Mouse (Mus musculus): ENCODE results near the gene Gnb1l. TPM values are rescaled to one million over a fixed set of nuclear protein-coding genes. Genes with fewer than 3 reads are reported as not detected.
A peak's percentile ranks its signal among the peaks of the same experiment; 100 is the strongest.

The Gnb1l gene
- total RNA-seq (2021) (1 to 10 TPM; 4.4 to 7.8 TPM), polyA plus RNA-seq (2012; rRNA removed) (10.5 and 15.5 TPM in 2 replicates)
- long read RNA-seq, partial matches to known transcripts = 0 of 8 reads
- long read RNA-seq, other reads (novel, unspliced or antisense) = 3 of 8 reads

DNA sequence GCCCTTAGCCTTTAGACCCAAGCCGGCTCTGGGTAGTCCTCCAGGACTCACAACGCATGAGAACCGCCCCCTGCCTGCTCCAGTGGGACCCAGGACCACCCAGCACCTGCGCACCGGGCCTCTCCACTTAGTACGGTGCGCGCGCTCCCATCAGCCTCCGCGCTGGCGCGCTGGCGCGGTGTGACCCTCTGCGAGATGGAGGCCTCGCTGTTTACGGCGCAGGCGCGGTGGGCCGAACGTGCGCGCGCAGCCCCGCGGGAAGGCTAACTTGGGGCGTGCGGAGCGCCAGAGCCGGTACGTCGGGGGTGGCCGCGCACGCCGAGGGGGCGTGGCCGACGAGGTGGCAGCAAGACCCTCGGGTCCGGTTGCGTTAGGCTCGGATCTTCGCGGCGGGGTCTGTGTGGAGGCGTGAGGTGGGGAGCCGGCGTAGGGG is at the start of gene Gnb1l, which contains the start of gene Rtl10:
Gene Gnb1l, plus strand, starts transcription at position 156 of the 433 bp plus-strand sequence.
Gene Rtl10, plus strand, starts transcription at position 344 of the 433 bp plus-strand sequence.
- peak; percentile 97 for DNase-seq

DNA sequence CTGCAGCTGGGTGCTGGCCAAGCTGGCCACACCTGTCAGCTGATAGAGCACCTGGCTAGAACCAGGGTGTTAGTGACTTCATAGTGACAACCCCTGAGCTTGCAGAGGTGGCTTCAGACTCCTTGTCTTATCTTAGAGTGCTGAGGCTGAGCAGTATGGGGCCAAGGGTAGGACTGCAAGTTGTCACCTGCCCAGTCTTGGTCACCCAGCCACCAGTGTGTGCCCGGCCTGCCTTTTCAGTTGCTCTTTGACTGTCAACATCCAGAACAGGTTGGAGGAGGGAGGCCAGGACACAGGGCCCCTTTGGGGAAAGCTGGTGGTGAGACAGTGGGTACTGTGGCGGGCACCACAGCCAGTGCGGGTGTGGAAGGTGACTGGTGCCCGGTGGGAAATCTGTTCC is 49.5 kb upstream of the Gnb1l start:
- no peak for DNase-seq

- DNase-seq = peak; percentile 59
Observed at GRCm38 (mm10) chr16:18451486-18452181, 46.9 kb upstream of the Gnb1l start.

- no peak for DNase-seq
Observed at GRCm38 (mm10) chr16:18452361-18452862, 46.1 kb upstream of the Gnb1l start.

DNA sequence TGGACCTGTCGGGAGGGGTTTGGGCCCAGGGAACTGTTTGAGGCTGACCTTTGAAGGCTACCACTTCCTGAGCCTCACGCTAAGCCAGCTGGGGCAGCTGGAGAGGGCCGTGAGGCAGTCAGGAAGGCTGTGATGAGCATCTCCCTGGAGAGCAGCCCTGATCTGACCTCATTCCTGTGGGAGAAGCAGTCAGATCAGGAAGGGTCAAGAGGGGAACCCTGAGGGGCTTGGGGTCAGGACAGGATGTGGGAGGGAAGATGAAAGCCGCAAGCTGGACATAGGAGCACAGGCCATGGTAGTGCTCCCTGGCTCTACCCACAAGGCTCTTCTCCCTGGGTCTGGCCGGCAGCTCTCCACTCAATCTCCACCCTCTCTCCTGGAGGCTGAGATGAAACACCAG is 44.7 kb upstream of the Gnb1l start:
- DNase-seq = no peak

DNA sequence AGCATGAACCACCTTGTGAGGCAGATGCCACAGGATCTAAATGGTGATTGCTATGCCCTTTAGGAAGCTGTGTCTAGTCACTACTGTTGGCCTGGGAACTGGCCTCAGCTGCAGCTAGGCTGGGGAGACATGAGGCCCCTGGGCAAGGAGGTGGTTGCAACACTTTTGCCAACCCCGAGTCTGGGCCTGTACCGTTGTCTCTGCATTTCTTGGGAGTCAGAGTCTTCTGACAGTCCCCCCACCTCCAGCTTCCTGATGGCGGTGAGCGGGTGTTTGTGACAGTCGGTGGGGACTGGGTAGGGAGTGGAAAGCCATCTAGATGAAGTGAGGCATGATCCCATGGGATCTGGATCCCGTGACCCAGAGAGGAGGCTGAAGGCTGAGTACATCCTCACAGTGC is 43.1 kb upstream of the Gnb1l start:
- no peak for DNase-seq

DNA sequence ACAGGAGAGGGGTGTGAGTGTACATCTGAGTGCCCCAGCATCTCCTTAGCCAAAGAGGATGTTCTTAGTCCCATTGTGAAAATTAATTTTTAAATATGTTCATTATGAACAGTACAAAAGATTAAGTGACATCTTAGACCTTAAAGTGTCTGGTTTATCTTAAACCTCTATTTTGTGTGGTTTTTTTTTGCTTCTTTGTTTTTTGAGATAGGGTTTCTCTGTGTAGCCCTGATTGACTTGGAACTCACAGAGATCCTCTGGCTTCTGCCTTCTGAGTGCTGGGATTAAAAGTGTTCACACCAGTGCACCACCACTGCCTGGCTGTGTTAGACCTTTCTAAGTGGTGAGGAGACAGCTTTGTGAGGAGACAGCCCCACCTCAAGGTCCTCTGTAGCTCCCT is 39.9 kb upstream of the Gnb1l start:
- no peak for DNase-seq

GRCm38 (mm10) chr16:18459335-18459954 is 39.1 kb upstream of the Gnb1l start:
- DNase-seq = peak; percentile 58

DNA sequence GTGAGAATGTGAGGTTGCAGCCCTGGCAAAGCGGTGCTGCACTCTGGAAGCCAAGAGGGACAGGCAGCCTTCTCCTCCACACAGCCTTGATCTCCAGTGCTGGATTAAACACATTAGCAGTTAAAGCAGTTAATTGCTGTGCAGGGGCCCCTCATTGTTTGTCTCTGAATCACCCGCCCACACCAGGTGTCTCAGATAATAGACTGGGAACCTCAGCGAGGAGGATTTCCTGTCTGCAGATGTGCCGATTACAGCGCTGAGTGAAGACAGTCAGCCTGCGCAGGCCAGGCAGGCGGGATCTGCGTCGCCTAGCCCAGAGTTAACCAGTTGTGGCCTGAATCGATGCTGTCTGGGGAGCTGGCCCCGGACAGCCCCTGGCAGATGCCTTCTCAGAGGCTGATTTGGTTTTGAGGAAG is 38.5 kb upstream of the Gnb1l start:
- peak; percentile 25 for DNase-seq

DNA sequence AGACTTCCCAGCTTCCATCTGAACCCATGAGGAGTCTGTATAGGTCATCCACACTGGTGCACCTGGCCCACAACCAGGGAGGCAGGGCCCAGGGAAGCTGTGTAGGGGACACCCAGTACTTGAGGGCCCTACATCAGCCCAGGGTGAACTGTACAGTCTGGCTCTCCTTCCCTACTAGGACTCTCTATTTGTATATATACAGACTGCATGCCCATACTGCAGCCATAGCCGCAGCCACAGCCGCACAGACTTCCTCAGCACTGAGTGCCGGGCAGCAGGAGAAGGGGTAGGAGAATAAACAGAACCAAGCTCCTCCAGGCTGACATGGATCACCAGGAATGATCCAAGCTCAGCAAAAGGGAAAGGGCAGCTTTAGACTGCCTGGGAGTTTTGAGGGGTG is 37.7 kb upstream of the Gnb1l start:
- DNase-seq = no peak

GRCm38 (mm10) chr16:18462031-18462430 is 36.5 kb upstream of the Gnb1l start:
- no peak for DNase-seq

GRCm38 (mm10) chr16:18462598-18462997 is 35.9 kb upstream of the Gnb1l start:
- DNase-seq = no peak

GRCm38 (mm10) chr16:18464271-18464670 is 34.2 kb upstream of the Gnb1l start:
- DNase-seq = no peak

DNA sequence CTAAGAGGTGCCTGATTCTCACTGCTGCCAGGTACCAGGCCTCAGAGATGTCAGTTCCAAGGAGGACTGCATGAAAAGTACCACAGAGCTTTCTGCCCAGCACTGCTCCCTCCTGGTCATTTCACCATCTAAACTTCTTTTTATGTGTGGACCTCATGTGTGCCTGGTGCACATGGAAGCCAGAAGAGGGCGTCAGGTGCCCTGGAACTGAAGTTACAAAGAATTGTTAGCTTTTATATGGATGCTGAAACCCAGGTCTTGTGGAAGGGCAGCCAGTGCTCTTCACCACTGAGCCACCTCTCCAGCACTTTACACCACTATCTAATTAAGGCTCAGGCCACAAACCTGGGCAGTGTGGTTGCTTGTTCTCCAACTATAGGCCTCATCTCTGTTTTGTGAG is 27.7 kb upstream of the Gnb1l start:
- no peak for DNase-seq

- DNase-seq = no peak
Observed at GRCm38 (mm10) chr16:18471381-18471955, 27.0 kb upstream of the Gnb1l start.

GRCm38 (mm10) chr16:18471976-18472375 is 26.5 kb upstream of the Gnb1l start:
- no peak for DNase-seq

DNA sequence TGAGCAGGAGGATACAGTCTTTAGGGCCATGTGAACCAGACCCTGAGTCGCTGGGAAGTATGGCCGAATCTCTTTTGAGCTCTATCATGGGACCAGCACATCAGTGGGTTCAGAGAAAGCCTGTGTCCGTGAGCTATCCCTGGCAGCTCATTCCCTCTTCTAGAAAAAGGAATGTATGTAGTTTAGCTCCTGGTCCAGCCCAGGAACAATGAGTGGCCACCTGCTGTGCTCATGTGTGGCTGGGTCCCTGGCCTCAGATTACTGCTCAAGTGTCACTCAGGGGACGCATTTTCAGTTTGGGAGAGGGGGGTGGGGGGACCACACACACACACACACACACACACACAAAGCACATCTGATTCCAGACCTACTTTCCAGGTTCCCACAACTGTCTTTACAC is 26.1 kb upstream of the Gnb1l start:
- DNase-seq = no peak

- no peak for DNase-seq
Observed at GRCm38 (mm10) chr16:18472976-18473375, 25.5 kb upstream of the Gnb1l start.

DNA sequence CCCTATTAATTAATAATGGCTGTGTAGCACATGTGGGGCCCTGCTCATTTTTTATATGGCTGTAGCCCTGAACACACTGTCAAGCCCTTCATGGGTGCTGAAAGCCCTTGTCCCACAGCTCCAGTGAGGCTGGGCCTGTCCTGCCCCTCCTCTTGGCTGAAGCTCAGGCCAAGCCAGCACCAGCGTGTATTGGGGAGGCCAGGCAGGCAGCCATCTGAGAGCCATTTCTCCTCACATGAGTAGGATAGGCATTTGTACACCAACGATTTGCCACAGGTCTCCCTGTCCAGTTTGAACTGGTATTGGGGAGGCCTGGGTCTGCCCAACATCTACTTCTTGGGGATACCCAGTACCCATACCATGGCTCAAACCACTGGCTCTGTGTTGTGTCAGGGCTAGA is 24.5 kb upstream of the Gnb1l start:
- no peak for DNase-seq

- no peak for DNase-seq
Observed at GRCm38 (mm10) chr16:18477996-18478395, 20.5 kb upstream of the Gnb1l start.

DNA sequence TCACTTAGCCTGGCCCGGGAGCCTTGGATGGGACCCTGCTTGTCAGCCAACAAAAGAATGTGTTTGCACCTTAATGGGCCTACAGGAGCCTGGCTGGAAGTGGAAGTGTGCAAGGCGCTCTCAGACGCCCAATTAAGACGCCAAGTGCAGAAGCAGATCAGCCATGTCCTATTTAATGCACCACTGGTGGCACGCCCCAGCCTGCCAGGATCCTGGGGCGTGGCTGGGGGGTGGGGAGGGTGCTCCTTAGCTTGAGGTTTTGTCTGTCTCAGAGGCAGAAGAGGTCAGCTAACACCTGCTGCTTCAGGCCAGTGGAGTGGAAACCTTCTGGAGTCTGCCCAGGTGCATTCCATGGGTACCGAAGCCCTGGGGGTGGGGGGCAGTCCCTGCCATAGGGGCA is 18.8 kb upstream of the Gnb1l start:
- DNase-seq = no peak

GRCm38 (mm10) chr16:18480933-18481485 is 17.5 kb upstream of the Gnb1l start:
- peak; percentile 58 for DNase-seq

GRCm38 (mm10) chr16:18482431-18482830 is 16.1 kb upstream of the Gnb1l start:
- no peak for DNase-seq
